Mouse (Mus musculus): Measurements from ENCODE around the gene Usf2. TPM values are rescaled to one million over a fixed set of nuclear protein-coding genes. Genes with fewer than 3 reads are reported as not detected.

Gene Usf2
- polyA plus RNA-seq (2012; fragmentation: generic; extraction: Trizol): 10 to 100 TPM; 71.5 to 88.2 TPM

DNA sequence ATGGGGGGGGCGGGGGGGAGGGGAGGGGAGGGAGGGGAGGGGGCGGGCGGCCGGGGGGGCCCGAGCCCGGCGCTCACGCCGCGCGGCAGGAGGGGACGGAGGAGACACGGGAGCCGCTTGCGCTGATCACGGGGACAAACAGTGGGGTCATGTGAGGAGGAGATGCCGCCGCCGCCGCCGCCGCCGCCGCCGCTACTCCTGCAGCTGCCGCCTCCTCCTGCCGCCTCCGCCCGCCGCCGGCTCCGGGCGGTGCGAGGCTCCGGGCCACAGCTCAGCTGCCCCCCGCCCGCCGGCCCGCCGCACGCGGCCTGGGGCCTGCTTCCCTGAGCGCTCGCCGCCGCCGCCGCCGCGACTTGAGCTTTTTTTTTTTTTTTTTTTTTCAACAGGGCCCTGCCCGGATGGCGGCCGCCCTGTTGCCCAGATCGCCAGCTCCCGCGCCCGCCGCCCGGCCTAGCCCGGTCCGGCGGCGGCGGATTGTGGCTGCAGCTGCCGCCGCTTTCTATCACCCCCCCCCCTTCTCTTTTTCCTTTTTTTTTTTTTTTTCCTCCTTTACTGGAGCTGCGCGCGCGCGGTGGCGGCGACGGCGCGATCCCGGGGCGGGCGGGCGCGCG, at the start of gene Usf2:
Gene Usf2, minus strand, starts transcription at position 48 of the 611 bp plus-strand sequence.

GRCm38 (mm10) chr7:30973501-30974289, 17.1 kb upstream of the Usf2 start, which contains the start of gene Fam187b:
Fam187b (plus strand) TSS chr7:30973790.

DNA sequence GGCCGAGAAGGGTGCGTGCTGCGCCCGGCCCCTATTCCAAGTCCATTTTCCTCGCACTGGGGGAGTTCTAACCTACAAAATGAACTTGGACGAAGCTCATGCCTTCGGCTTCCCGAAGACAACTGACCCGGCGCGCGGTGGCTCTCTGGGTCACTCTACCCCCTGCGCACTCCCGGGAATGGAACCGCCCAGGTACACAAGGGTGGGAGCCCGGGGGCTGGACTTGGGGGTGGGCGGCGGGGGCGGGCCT, 16.6 kb upstream of the Usf2 start, which contains the start of gene Lsr:
Gene Lsr, minus strand, starts transcription at position 214 of the 250 bp plus-strand sequence.

GRCm38 (mm10) chr7:30943909-30944635, 12.5 kb downstream of the Usf2 start, which contains the start of gene Hamp:
Hamp (minus strand) TSS chr7:30944032.

DNA sequence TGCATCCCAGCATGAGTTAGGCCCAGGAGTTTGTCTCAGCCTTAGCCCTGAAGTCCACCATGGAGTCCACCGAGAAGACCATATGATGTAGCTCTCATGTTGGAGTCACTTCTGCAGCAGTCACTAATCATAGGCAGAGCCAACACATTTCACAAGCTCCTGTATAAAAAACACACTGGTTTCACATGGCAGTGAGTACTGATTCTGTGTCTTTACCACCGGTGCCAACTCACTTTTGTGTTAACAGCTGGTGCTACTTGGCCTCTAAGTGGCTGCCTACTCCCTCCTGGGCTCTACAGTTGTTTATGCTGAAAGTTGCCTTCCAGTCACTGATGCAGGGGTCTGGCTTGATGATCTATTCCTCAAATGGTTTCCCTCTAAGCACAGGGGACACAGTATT, 32.0 kb downstream of the Usf2 start, which contains the start of gene Hamp2:
Gene Hamp2, minus strand, starts transcription at position 101 of the 400 bp plus-strand sequence.

DNA sequence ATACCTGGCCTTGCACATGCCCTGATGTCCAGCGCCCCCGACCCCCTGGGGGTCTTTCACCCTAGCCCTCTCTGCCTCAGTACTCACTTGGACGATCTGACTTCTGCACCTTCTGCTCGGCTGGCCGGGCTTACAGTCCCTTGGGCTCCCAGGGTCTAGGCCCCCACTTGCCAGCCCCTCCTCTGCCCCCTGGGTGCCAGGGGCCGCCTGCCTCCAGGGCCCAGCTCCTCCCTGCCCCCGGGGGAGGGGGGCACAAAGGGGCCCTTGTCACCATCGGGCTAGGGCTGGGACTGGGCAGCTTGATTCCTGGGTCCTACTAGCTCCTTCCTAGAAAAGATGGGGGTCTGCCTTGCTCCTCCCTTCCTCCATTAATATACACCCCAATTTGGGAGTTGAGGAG, 41.9 kb downstream of the Usf2 start, which contains the start of gene Mag:
Gene Mag, minus strand, starts transcription at position 142 of the 400 bp plus-strand sequence.

Other genes with a start within 250 kb of the Usf2 start
- gene Atp4a, start 244.6 kb downstream of the Usf2 start, polyA plus RNA-seq (2012; fragmentation: generic; extraction: Trizol): not detected
- gene Tmem147, start 227.3 kb downstream of the Usf2 start, polyA plus RNA-seq (2012; fragmentation: generic; extraction: Trizol): 100 to 1,000 TPM; 160 to 238 TPM
- not detected for gene Gapdhs, start 213.1 kb downstream of the Usf2 start, polyA plus RNA-seq (2012; fragmentation: generic; extraction: Trizol)
- gene Sbsn, start 205.3 kb downstream of the Usf2 start, polyA plus RNA-seq (2012; fragmentation: generic; extraction: Trizol): 1 to 10 TPM; 1.0 to 2.6 TPM
- gene Dmkn, start 193.0 kb downstream of the Usf2 start, polyA plus RNA-seq (2012; fragmentation: generic; extraction: Trizol): not detected
- not detected for gene Krtdap, start 168.9 kb downstream of the Usf2 start, polyA plus RNA-seq (2012; fragmentation: generic; extraction: Trizol)
- not detected for gene Ffar2, start 133.0 kb downstream of the Usf2 start, polyA plus RNA-seq (2012; fragmentation: generic; extraction: Trizol)
- gene Ffar3, start 100.6 kb downstream of the Usf2 start, polyA plus RNA-seq (2012; fragmentation: generic; extraction: Trizol): not detected
- gene Ffar1, start 95.2 kb downstream of the Usf2 start, polyA plus RNA-seq (2012; fragmentation: generic; extraction: Trizol): not detected
- gene Cd22, start 76.5 kb downstream of the Usf2 start, polyA plus RNA-seq (2012; fragmentation: generic; extraction: Trizol): under 1 TPM in 1 of 2 experiments, not detected in 1; 0.01 TPM
- gene Mag, start 41.9 kb downstream of the Usf2 start, polyA plus RNA-seq (2012; fragmentation: generic; extraction: Trizol): under 1 TPM; 0.01 TPM
- not detected for gene Hamp2, start 32.1 kb downstream of the Usf2 start, polyA plus RNA-seq (2012; fragmentation: generic; extraction: Trizol)
- not detected for gene Hamp, start 12.8 kb downstream of the Usf2 start, polyA plus RNA-seq (2012; fragmentation: generic; extraction: Trizol)
- under 1 TPM; 0.02 to 0.09 TPM for gene Lsr, start 16.7 kb upstream of the Usf2 start, polyA plus RNA-seq (2012; fragmentation: generic; extraction: Trizol)
- under 1 TPM in 1 of 2 experiments, not detected in 1; 0.06 TPM for gene Fam187b, start 17.0 kb upstream of the Usf2 start, polyA plus RNA-seq (2012; fragmentation: generic; extraction: Trizol)
- 100 to 1,000 TPM; 125 to 479 TPM for gene Fxyd5, start 85.7 kb upstream of the Usf2 start, polyA plus RNA-seq (2012; fragmentation: generic; extraction: Trizol)
- gene Fxyd7, start 94.7 kb upstream of the Usf2 start, polyA plus RNA-seq (2012; fragmentation: generic; extraction: Trizol): 1 to 10 TPM in 1 of 2 experiments, under 1 TPM in 1; 0.15 to 3.2 TPM
- 100 to 1,000 TPM in 1 of 2 experiments, 1 to 10 TPM in 1; 1.7 to 401 TPM for gene Fxyd1, start 100.4 kb upstream of the Usf2 start, polyA plus RNA-seq (2012; fragmentation: generic; extraction: Trizol)
- 1 to 10 TPM in 1 of 2 experiments, under 1 TPM in 1; 0.30 to 7.8 TPM for gene Lgi4, start 102.5 kb upstream of the Usf2 start, polyA plus RNA-seq (2012; fragmentation: generic; extraction: Trizol)
- gene Fxyd3, start 119.9 kb upstream of the Usf2 start, polyA plus RNA-seq (2012; fragmentation: generic; extraction: Trizol): 1 to 10 TPM in 1 of 2 experiments, under 1 TPM in 1; 0.46 to 5.8 TPM
- gene Hpn, start 158.5 kb upstream of the Usf2 start, polyA plus RNA-seq (2012; fragmentation: generic; extraction: Trizol): under 1 TPM; 0.07 to 0.81 TPM
- gene Scn1b, start 170.2 kb upstream of the Usf2 start, polyA plus RNA-seq (2012; fragmentation: generic; extraction: Trizol): 10 to 100 TPM; 16.2 to 38.9 TPM
- gene Gramd1a, start 199.1 kb upstream of the Usf2 start, polyA plus RNA-seq (2012; fragmentation: generic; extraction: Trizol): 10 to 100 TPM; 10.9 to 53.2 TPM

All from C3H10T1/2 (cell line).